Mouse (Mus musculus): ENCODE measurements at regions not wholly inside any gene's neighbourhood (a gene's known extent, or its start where the extent isn't known, plus 50 kb on each side); places are given as distances from the start of the nearest gene placed in this dataset.

GRCm38 (mm10) chr8:8466526-8467244, 194.4 kb downstream of the Efnb2 start:
- Histone ChIP-seq H3K36me3 (ENCODE audit: control insufficient read depth, insufficient read depth, low read length) (no peaks in the 10 kb centered on the region), H3K27ac (ENCODE audit: low read length) (no peak overlapping the region), H3K4me2 (ENCODE audit: low read depth, low read length) (no peak overlapping the region), H3K4me1 (replicated peaks; ENCODE audit: control insufficient read depth, insufficient read depth, low read length) (no peaks in the 10 kb centered on the region), H3K9me3 (ENCODE audit: control insufficient read depth, low read length) (no peaks in the 10 kb centered on the region), H3K4me3 (ENCODE audit: low read length) (no peak overlapping the region), H3K9ac (ENCODE audit: low read length) (no peak overlapping the region), H3K27me3 (ENCODE audit: control insufficient read depth, insufficient read depth, low read depth, low read length) (no peaks in the 10 kb centered on the region)
- WGBS = 23% methylated on average over 6 of the region's 6 CpGs
- ATAC-seq (ENCODE audit: low read depth) = no peak

GRCm38 (mm10) chr8:8462455-8462854, 198.6 kb downstream of the Efnb2 start:
- Histone ChIP-seq H3K4me3 (ENCODE audit: low read length) (no peak overlapping the region), H3K9ac (ENCODE audit: low read length) (no peak overlapping the region), H3K4me2 (ENCODE audit: low read depth, low read length) (no peak overlapping the region), H3K9me3 (ENCODE audit: control insufficient read depth, low read length) (no peaks in the 10 kb centered on the region), H3K36me3 (ENCODE audit: control insufficient read depth, insufficient read depth, low read length) (no peaks in the 10 kb centered on the region), H3K27ac (ENCODE audit: low read length) (no peak overlapping the region), H3K4me1 (replicated peaks; ENCODE audit: control insufficient read depth, insufficient read depth, low read length) (peaks cover 2% of the 10 kb centered on the region; the same call in 1 of the 2 replicates), H3K27me3 (ENCODE audit: control insufficient read depth, insufficient read depth, low read depth, low read length) (no peaks in the 10 kb centered on the region)
- no peak for ATAC-seq (ENCODE audit: low read depth)
- 26% methylated on average over 2 of the region's 2 CpGs for WGBS

- H3K27me3 ChIP-seq (ENCODE audit: control insufficient read depth, insufficient read depth, low read depth, low read length) = no peaks in the 10 kb centered on the region
- H3K4me3 ChIP-seq (ENCODE audit: low read length) = no peak overlapping the region
- H3K9me3 ChIP-seq (ENCODE audit: control insufficient read depth, low read length) = no peaks in the 10 kb centered on the region
- no peak overlapping the region for H3K9ac ChIP-seq (ENCODE audit: low read length)
- ATAC-seq (ENCODE audit: low read depth) = no peak
- WGBS = 35% methylated on average over 5 of the region's 5 CpGs
- peaks cover 2% of the 10 kb centered on the region; the same call in 1 of the 2 replicates for H3K4me1 ChIP-seq (replicated peaks; ENCODE audit: control insufficient read depth, insufficient read depth, low read length)
- no peak overlapping the region for H3K27ac ChIP-seq (ENCODE audit: low read length)
- H3K4me2 ChIP-seq (ENCODE audit: low read depth, low read length) = no peak overlapping the region
- no peaks in the 10 kb centered on the region for H3K36me3 ChIP-seq (ENCODE audit: control insufficient read depth, insufficient read depth, low read length)
Observed at GRCm38 (mm10) chr8:8457536-8457935, 203.5 kb downstream of the Efnb2 start.

GRCm38 (mm10) chr8:8453944-8454343, 207.1 kb downstream of the Efnb2 start:
- no peaks in the 10 kb centered on the region for H3K27me3 ChIP-seq (ENCODE audit: control insufficient read depth, insufficient read depth, low read depth, low read length)
- no peak overlapping the region for H3K27ac ChIP-seq (ENCODE audit: low read length)
- ATAC-seq (ENCODE audit: low read depth) = no peak
- WGBS = 75% methylated on average over 6 of the region's 6 CpGs
- H3K36me3 ChIP-seq (ENCODE audit: control insufficient read depth, insufficient read depth, low read length) = no peaks in the 10 kb centered on the region
- no peak overlapping the region for H3K4me2 ChIP-seq (ENCODE audit: low read depth, low read length)
- no peak overlapping the region for H3K4me3 ChIP-seq (ENCODE audit: low read length)
- no peaks in the 10 kb centered on the region for H3K9me3 ChIP-seq (ENCODE audit: control insufficient read depth, low read length)
- H3K9ac ChIP-seq (ENCODE audit: low read length) = no peak overlapping the region
- H3K4me1 ChIP-seq (replicated peaks; ENCODE audit: control insufficient read depth, insufficient read depth, low read length) = peaks cover 2% of the 10 kb centered on the region; the same call in 1 of the 2 replicates

GRCm38 (mm10) chr8:8452226-8452625, 208.8 kb downstream of the Efnb2 start:
- no peaks in the 10 kb centered on the region; the same call in 1 of the 2 replicates for H3K4me1 ChIP-seq (replicated peaks; ENCODE audit: control insufficient read depth, insufficient read depth, low read length)
- no peaks in the 10 kb centered on the region for H3K27me3 ChIP-seq (ENCODE audit: control insufficient read depth, insufficient read depth, low read depth, low read length)
- H3K4me3 ChIP-seq (ENCODE audit: low read length) = no peak overlapping the region
- H3K4me2 ChIP-seq (ENCODE audit: low read depth, low read length) = no peak overlapping the region
- no peak overlapping the region for H3K9ac ChIP-seq (ENCODE audit: low read length)
- H3K9me3 ChIP-seq (ENCODE audit: control insufficient read depth, low read length) = no peaks in the 10 kb centered on the region
- no peaks in the 10 kb centered on the region for H3K36me3 ChIP-seq (ENCODE audit: control insufficient read depth, insufficient read depth, low read length)
- no peak for ATAC-seq (ENCODE audit: low read depth)
- 62% methylated on average over 9 of the region's 9 CpGs for WGBS
- no peak overlapping the region for H3K27ac ChIP-seq (ENCODE audit: low read length)

- H3K4me1 ChIP-seq (replicated peaks; ENCODE audit: control insufficient read depth, insufficient read depth, low read length) = no peaks in the 10 kb centered on the region
- no peak overlapping the region for H3K27ac ChIP-seq (ENCODE audit: low read length)
- no peak overlapping the region for H3K4me3 ChIP-seq (ENCODE audit: low read length)
- no peak overlapping the region for H3K9ac ChIP-seq (ENCODE audit: low read length)
- WGBS = 85% methylated on average over 4 of the region's 4 CpGs
- no peaks in the 10 kb centered on the region for H3K36me3 ChIP-seq (ENCODE audit: control insufficient read depth, insufficient read depth, low read length)
- H3K9me3 ChIP-seq (ENCODE audit: control insufficient read depth, low read length) = no peaks in the 10 kb centered on the region
- no peak for ATAC-seq (ENCODE audit: low read depth)
- H3K27me3 ChIP-seq (ENCODE audit: control insufficient read depth, insufficient read depth, low read depth, low read length) = no peaks in the 10 kb centered on the region
- H3K4me2 ChIP-seq (ENCODE audit: low read depth, low read length) = no peak overlapping the region
Observed at GRCm38 (mm10) chr8:8448911-8449310, 212.1 kb downstream of the Efnb2 start.

- Histone ChIP-seq H3K27ac (ENCODE audit: low read length) (no peak overlapping the region), H3K4me1 (replicated peaks; ENCODE audit: control insufficient read depth, insufficient read depth, low read length) (peaks cover 7% of the 10 kb centered on the region), H3K27me3 (ENCODE audit: control insufficient read depth, insufficient read depth, low read depth, low read length) (no peaks in the 10 kb centered on the region), H3K4me3 (ENCODE audit: low read length) (no peak overlapping the region), H3K4me2 (ENCODE audit: low read depth, low read length) (no peak overlapping the region), H3K9ac (ENCODE audit: low read length) (no peak overlapping the region), H3K36me3 (ENCODE audit: control insufficient read depth, insufficient read depth, low read length) (no peaks in the 10 kb centered on the region), H3K9me3 (ENCODE audit: control insufficient read depth, low read length) (no peaks in the 10 kb centered on the region)
- 57% methylated on average over 6 of the region's 6 CpGs for WGBS
- ATAC-seq (ENCODE audit: low read depth) = no peak
Observed at GRCm38 (mm10) chr8:8441568-8441967, 219.5 kb downstream of the Efnb2 start.

GRCm38 (mm10) chr8:8440903-8441302, 220.1 kb downstream of the Efnb2 start:
- Histone ChIP-seq H3K9ac (ENCODE audit: low read length) (peak overlapping the region; percentile 31; the same call in 1 of the 2 replicates), H3K36me3 (ENCODE audit: control insufficient read depth, insufficient read depth, low read length) (no peaks in the 10 kb centered on the region), H3K4me1 (replicated peaks; ENCODE audit: control insufficient read depth, insufficient read depth, low read length) (peaks cover 7% of the 10 kb centered on the region), H3K4me2 (ENCODE audit: low read depth, low read length) (peak overlapping the region; percentile 54), H3K27ac (ENCODE audit: low read length) (no peak overlapping the region), H3K27me3 (ENCODE audit: control insufficient read depth, insufficient read depth, low read depth, low read length) (no peaks in the 10 kb centered on the region), H3K9me3 (ENCODE audit: control insufficient read depth, low read length) (no peaks in the 10 kb centered on the region), H3K4me3 (ENCODE audit: low read length) (peak overlapping the region; percentile 25)
- 15% methylated on average over 8 of the region's 8 CpGs for WGBS
- peak; percentile 75; the same call in 1 of the 2 replicates for ATAC-seq (ENCODE audit: low read depth)

GRCm38 (mm10) chr8:8426201-8426600, 234.8 kb downstream of the Efnb2 start:
- H3K4me3 ChIP-seq (ENCODE audit: low read length) = no peak overlapping the region
- H3K9me3 ChIP-seq (ENCODE audit: control insufficient read depth, low read length) = no peaks in the 10 kb centered on the region
- no peaks in the 10 kb centered on the region for H3K4me1 ChIP-seq (replicated peaks; ENCODE audit: control insufficient read depth, insufficient read depth, low read length)
- H3K36me3 ChIP-seq (ENCODE audit: control insufficient read depth, insufficient read depth, low read length) = no peaks in the 10 kb centered on the region
- no peak overlapping the region for H3K27ac ChIP-seq (ENCODE audit: low read length)
- H3K4me2 ChIP-seq (ENCODE audit: low read depth, low read length) = no peak overlapping the region
- no peak for ATAC-seq (ENCODE audit: low read depth)
- WGBS = 49% methylated on average over 4 of the region's 4 CpGs
- no peaks in the 10 kb centered on the region for H3K27me3 ChIP-seq (ENCODE audit: control insufficient read depth, insufficient read depth, low read depth, low read length)
- no peak overlapping the region for H3K9ac ChIP-seq (ENCODE audit: low read length)
